ENCODE assay signal across 12 mouse cellular contexts in genomic region chr2:33465966-33466365, GRCm38 (mm10). TPM values are rescaled to one million over a fixed set of nuclear protein-coding genes. Genes with fewer than 3 reads are reported as not detected.
A peak's percentile ranks its signal among the peaks of the same experiment; 100 is the strongest.
DNase-seq lines count a peak whose midpoint lies in the region; ATAC-seq lines count a peak whose summit lies in the region.
"Had no signal": no experiment of that assay in that cellular context is flagged by ENCODE, and none has a peak within 500 bp of the region (broad histone marks: within the 10 kb centered on the region; RNA-seq: fewer than 3 reads in every experiment).

No protein-coding gene starts in this region.

- H3K4me2 ChIP-seq in heart, embryonic 11.5 days = no peak overlapping the region
- 0 out of 2 replicates have a peak overlapping the region, but pooled peaks have one; percentile 1 for H3K4me2 ChIP-seq in neural tube, embryonic 12.5 days (replicated peaks)
- no peak overlapping the region for H3K4me2 ChIP-seq in neural tube, embryonic 15.5 days
- H3K4me2 ChIP-seq in heart, embryonic 13.5 days = no peak overlapping the region
- H3K4me2 ChIP-seq: midbrain, embryonic 11.5 days had no signal

- WGBS in heart, embryonic 11.5 days (ENCODE audit: insufficient replicate concordance) = 71% methylated on average over 4 of the region's 4 CpGs
- 72% methylated on average over 4 of the region's 4 CpGs for WGBS in neural tube, embryonic 12.5 days
- WGBS in neural tube, embryonic 15.5 days = 64% methylated on average over 4 of the region's 4 CpGs
- WGBS in heart, embryonic 13.5 days = 63% methylated on average over 4 of the region's 4 CpGs

- no peak overlapping the region for H3K4me3 ChIP-seq in heart, embryonic 11.5 days (ENCODE audit: low read depth, low read length)
- no peak overlapping the region for H3K4me3 ChIP-seq in neural tube, embryonic 12.5 days
- no peak overlapping the region for H3K4me3 ChIP-seq in neural tube, embryonic 15.5 days (replicated peaks)
- H3K4me3 ChIP-seq in heart, embryonic 13.5 days = no peak overlapping the region

- H3K9ac ChIP-seq in heart, embryonic 11.5 days (ENCODE audit: low read depth, low read length) = no peak overlapping the region
- H3K9ac ChIP-seq in neural tube, embryonic 12.5 days = no peak overlapping the region
- no peak overlapping the region for H3K9ac ChIP-seq in neural tube, embryonic 15.5 days (replicated peaks)
- H3K9ac ChIP-seq in heart, embryonic 13.5 days = peak overlapping the region; percentile 1; the same call in 1 of the 2 replicates

- peak; percentile 96 for DNase-seq in heart, adult 11 months
- peak; percentile 30 to 65 for DNase-seq in lung, postnatal 4 days
- DNase-seq in testis, postnatal 14 days (ENCODE audit: low spot score) = no peak
- no peak for DNase-seq in layer of hippocampus, postnatal 14 days (ENCODE audit: low spot score in 2 of 2)
- DNase-seq: cerebellum, adult 9-10 months had no signal

- no peak for ATAC-seq in heart, embryonic 11.5 days (replicated peaks; ENCODE audit: insufficient number of reproducible peaks, low FRiP score, low TSS enrichment)
- ATAC-seq in neural tube, embryonic 12.5 days (ENCODE audit: low FRiP score, low read depth) = no peak
- no peak for ATAC-seq in neural tube, embryonic 15.5 days (ENCODE audit: low FRiP score)
- ATAC-seq in heart, embryonic 13.5 days (ENCODE audit: extremely low read depth, insufficient number of reproducible peaks, low FRiP score, low TSS enrichment) = no peak
- ATAC-seq: forebrain, embryonic 16.5 days had no signal

- peaks cover 5% of the 10 kb centered on the region; the same call in 1 of the 2 replicates for H3K36me3 ChIP-seq in heart, embryonic 11.5 days (ENCODE audit: control insufficient read depth, insufficient read depth, low read length)
- peaks cover 20% of the 10 kb centered on the region for H3K36me3 ChIP-seq in neural tube, embryonic 12.5 days
- peaks cover 25% of the 10 kb centered on the region for H3K36me3 ChIP-seq in neural tube, embryonic 15.5 days
- H3K36me3 ChIP-seq in heart, embryonic 13.5 days = peaks cover 40% of the 10 kb centered on the region

- H3K9me3 ChIP-seq in heart, embryonic 11.5 days (replicated peaks; ENCODE audit: control insufficient read depth, low read length) = no peaks in the 10 kb centered on the region
- no peaks in the 10 kb centered on the region for H3K9me3 ChIP-seq in neural tube, embryonic 12.5 days
- no peaks in the 10 kb centered on the region for H3K9me3 ChIP-seq in neural tube, embryonic 15.5 days (replicated peaks)
- no peaks in the 10 kb centered on the region for H3K9me3 ChIP-seq in heart, embryonic 13.5 days
- H3K9me3 ChIP-seq: G1E had no signal

- H3K27me3 ChIP-seq in heart, embryonic 11.5 days (ENCODE audit: control insufficient read depth, insufficient read depth, low read length) = no peaks in the 10 kb centered on the region
- no peaks in the 10 kb centered on the region for H3K27me3 ChIP-seq in neural tube, embryonic 12.5 days (replicated peaks)
- no peaks in the 10 kb centered on the region for H3K27me3 ChIP-seq in neural tube, embryonic 15.5 days (replicated peaks)
- H3K27me3 ChIP-seq in heart, embryonic 13.5 days (replicated peaks) = 0 out of 2 replicates have a peak, but pooled peaks cover 6% of the 10 kb centered on the region

- peaks cover 14% of the 10 kb centered on the region for H3K4me1 ChIP-seq in heart, embryonic 11.5 days (ENCODE audit: control insufficient read depth, insufficient read depth, low read length)
- H3K4me1 ChIP-seq in neural tube, embryonic 12.5 days = peaks cover 28% of the 10 kb centered on the region
- peaks cover 31% of the 10 kb centered on the region for H3K4me1 ChIP-seq in neural tube, embryonic 15.5 days
- H3K4me1 ChIP-seq in heart, embryonic 13.5 days = peaks cover 30% of the 10 kb centered on the region

- H3K27ac ChIP-seq in heart, embryonic 11.5 days (ENCODE audit: low read depth, low read length) = no peak overlapping the region
- no peak overlapping the region for H3K27ac ChIP-seq in neural tube, embryonic 12.5 days
- no peak overlapping the region for H3K27ac ChIP-seq in neural tube, embryonic 15.5 days (replicated peaks)
- H3K27ac ChIP-seq in heart, embryonic 13.5 days (replicated peaks) = no peak overlapping the region

RNA-seq across cellular contexts. Expression of gene Zbtb43, which starts 2.4 kb away (rescaled TPM):
- polyA plus RNA-seq in heart, embryonic 11.5 days (2014; fragmentation: Nextera tagmentation; extraction: Ambion mirVana) = 12.8 and 16.8 TPM in 2 replicates
- 23.0 and 23.5 TPM in 2 replicates for polyA plus RNA-seq in neural tube, embryonic 12.5 days (2016; fragmentation: Nextera tagmentation; extraction: Ambion mirVana)
- 20.4 and 21.9 TPM in 2 replicates for polyA plus RNA-seq in neural tube, embryonic 15.5 days (2015; fragmentation: Nextera tagmentation; extraction: Ambion mirVana)
- 10.3 and 10.5 TPM in 2 replicates for polyA plus RNA-seq in heart, embryonic 13.5 days (2015; fragmentation: Nextera tagmentation; extraction: Ambion mirVana)
- 10 to 100 TPM; 22.0 to 26.3 TPM for total RNA-seq in layer of hippocampus, postnatal 14 days (2021)

RNA-seq across cellular contexts. Expression of gene Zbtb34, which starts 34.8 kb away (rescaled TPM):
- 4.2 and 6.4 TPM in 2 replicates for polyA plus RNA-seq in heart, embryonic 11.5 days (2014; fragmentation: Nextera tagmentation; extraction: Ambion mirVana)
- 8.4 and 10.7 TPM in 2 replicates for polyA plus RNA-seq in neural tube, embryonic 12.5 days (2016; fragmentation: Nextera tagmentation; extraction: Ambion mirVana)
- 6.8 and 7.0 TPM in 2 replicates for polyA plus RNA-seq in neural tube, embryonic 15.5 days (2015; fragmentation: Nextera tagmentation; extraction: Ambion mirVana)
- polyA plus RNA-seq in heart, embryonic 13.5 days (2015; fragmentation: Nextera tagmentation; extraction: Ambion mirVana) = 3.5 TPM in 2 replicates
- total RNA-seq in layer of hippocampus, postnatal 14 days (2021) = 10 to 100 TPM; 13.7 to 16.1 TPM

Comparison
In these comparisons a context has a peak if more than half of its experiments do, and no peak if none do; other contexts are left out.
1. DNase-seq: peak in heart, adult 11 months (single experiment) and lung, postnatal 4 days (2 of 2); none in testis, postnatal 14 days (single experiment) and layer of hippocampus, postnatal 14 days (0 of 2).